Mouse (Mus musculus) embryonic fibroblast, embryonic 13.5 days (primary cell): ENCODE results near the gene Fignl2.

Source experiments
- CTCF ChIP-seq: IDR thresholded peaks from 2 replicates; pipeline ENCODE4 v1.5.1; 2011; ENCODE audit warnings: mild to moderate bottlenecking, control low read depth, low read length, moderate library complexity, borderline replicate concordance; ENCODE audit not compliant: insufficient read depth
- POLR2A ChIP-seq: IDR thresholded peaks from 2 replicates; pipeline ENCODE4 v1.6.1; 2011; ENCODE audit warnings: low read depth, mild to moderate bottlenecking, control low read depth, low read length, moderate library complexity

DNA sequence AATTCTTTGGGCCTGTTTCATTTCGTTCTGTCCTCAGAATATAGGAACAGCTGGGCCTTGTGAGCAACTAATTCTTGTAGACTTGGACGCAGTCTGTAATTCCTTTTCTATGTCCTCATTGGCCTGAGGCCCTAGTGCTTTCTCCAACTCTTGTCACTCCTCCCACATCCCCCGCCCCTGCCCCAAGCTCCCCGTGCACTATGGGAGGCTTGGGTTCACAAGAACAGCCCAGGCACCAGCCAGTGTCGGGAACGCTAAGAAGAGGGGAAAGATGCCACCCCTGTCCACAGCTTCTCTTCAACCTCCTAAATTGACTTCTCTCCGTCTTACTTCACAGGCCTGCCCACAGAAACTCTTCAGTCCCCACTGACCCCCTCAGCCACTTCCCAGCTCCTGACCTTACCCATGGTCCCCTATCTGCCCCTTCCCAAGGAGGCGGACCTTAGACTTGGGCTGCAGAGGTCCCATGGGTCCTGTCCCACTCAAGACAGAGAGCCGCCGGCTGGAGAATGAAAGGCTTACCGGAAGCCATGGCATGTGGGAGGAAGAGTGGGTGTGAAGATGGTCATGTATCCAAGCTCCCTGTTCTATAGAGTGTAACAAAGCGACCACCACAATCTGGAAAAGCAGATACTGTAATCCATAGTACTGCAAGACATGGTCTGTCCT, 48.6 kb upstream of the Fignl2 start:
- no peak for TF ChIP-seq CTCF
- no peak for TF ChIP-seq POLR2A
